Mouse (Mus musculus): ENCODE results near the gene Vmn1r5. TPM values are rescaled to one million over a fixed set of nuclear protein-coding genes. Genes with fewer than 3 reads are reported as not detected.

Gene Vmn1r5
- total RNA-seq (2014; rRNA removed; ENCODE audit: low replicate concordance) (not detected in 2 replicates), polyA plus RNA-seq (2015; fragmentation: Nextera tagmentation; extraction: Ambion mirVana) (not detected in 2 replicates)

GRCm38 (mm10) chr6:56969973-56970372, at the start of gene Vmn1r5:
Vmn1r5 (plus strand) TSS chr6:56970273.
- Histone ChIP-seq H3K4me1 (ENCODE audit: control insufficient read depth, insufficient read depth) (no peaks in the 10 kb centered on the region), H3K4me3 (ENCODE audit: low read depth, low read length) (no peak within 1 kb of the TSS), H3K36me3 (replicated peaks; ENCODE audit: control insufficient read depth, insufficient read depth, low read length) (no peaks in the 10 kb centered on the region), H3K9ac (replicated peaks; ENCODE audit: low read depth, low read length) (no peak within 1 kb of the TSS), H3K27me3 (ENCODE audit: control insufficient read depth, insufficient read depth, low read length) (no peaks in the 10 kb centered on the region), H3K9me3 (replicated peaks; ENCODE audit: control insufficient read depth, low read length) (no peaks in the 10 kb centered on the region), H3K27ac (ENCODE audit: low read depth) (no peak within 1 kb of the TSS), H3K4me2 (ENCODE audit: low read depth, low read length) (no peak within 1 kb of the TSS)
- ATAC-seq (ENCODE audit: insufficient read depth, low read depth), result no peak
- DNase-seq (ENCODE audit: low spot score), result no peak
- TF ChIP-seq CTCF (IDR thresholded peaks at IDR 0.05; ENCODE audit: low read depth), result no peak
- no peak for TF ChIP-seq EP300 (IDR thresholded peaks at IDR 0.05; ENCODE audit: low read depth)

- Histone ChIP-seq H3K27ac (ENCODE audit: low read depth) (peak overlapping the region; percentile 81), H3K4me1 (ENCODE audit: control insufficient read depth, insufficient read depth) (peaks cover 26% of the 10 kb centered on the region), H3K36me3 (replicated peaks; ENCODE audit: control insufficient read depth, insufficient read depth, low read length) (no peaks in the 10 kb centered on the region), H3K9ac (replicated peaks; ENCODE audit: low read depth, low read length) (peak overlapping the region; percentile 76), H3K4me2 (ENCODE audit: low read depth, low read length) (peak overlapping the region; percentile 66), H3K4me3 (ENCODE audit: low read depth, low read length) (peak overlapping the region; percentile 93), H3K9me3 (replicated peaks; ENCODE audit: control insufficient read depth, low read length) (no peaks in the 10 kb centered on the region), H3K27me3 (ENCODE audit: control insufficient read depth, insufficient read depth, low read length) (no peaks in the 10 kb centered on the region)
- DNase-seq (ENCODE audit: low spot score) (no peak), ATAC-seq (ENCODE audit: insufficient read depth, low read depth) (no peak)
- TF ChIP-seq EP300 (IDR thresholded peaks at IDR 0.05; ENCODE audit: low read depth), result no peak
- no peak for TF ChIP-seq CTCF (IDR thresholded peaks at IDR 0.05; ENCODE audit: low read depth)
- WGBS, result under 1% methylated on average over 25 of the region's 25 CpGs
Measured at GRCm38 (mm10) chr6:56923331-56923725, 46.7 kb upstream of the Vmn1r5 start.

GRCm38 (mm10) chr6:56923726-56924707, 46.1 kb upstream of the Vmn1r5 start, which contains the start of the genes Nt5c3 and Vmn1r4:
Nt5c3 (minus strand) TSS chr6:56923932.
Vmn1r4 (plus strand) TSS chr6:56924015.
- peak; percentile 98 for ATAC-seq (ENCODE audit: insufficient read depth, low read depth)
- WGBS, result 3% methylated on average over 64 of the region's 64 CpGs

GRCm38 (mm10) chr6:56931648-56932415, 38.2 kb upstream of the Vmn1r5 start:
- no peaks in the 10 kb centered on the region; the same call in 1 of the 2 replicates for H3K27me3 ChIP-seq (ENCODE audit: control insufficient read depth, insufficient read depth, low read length)
- no peak for ATAC-seq (ENCODE audit: insufficient read depth, low read depth)
- 64% methylated on average over 4 of the region's 4 CpGs for WGBS

More at GRCm38 (mm10) chr6:56923726-56924707, 46.1 kb upstream of the Vmn1r5 start, which contains the start of the genes Nt5c3 and Vmn1r4:
- peak; percentile 97 for DNase-seq (ENCODE audit: low spot score)
- Histone ChIP-seq H3K9me3 (replicated peaks; ENCODE audit: control insufficient read depth, low read length) (no peaks in the 10 kb centered on the region), H3K27ac (ENCODE audit: low read depth) (peak within 1 kb of the TSS; percentile 87), H3K9ac (replicated peaks; ENCODE audit: low read depth, low read length) (peak within 1 kb of the TSS; percentile 76), H3K36me3 (replicated peaks; ENCODE audit: control insufficient read depth, insufficient read depth, low read length) (no peaks in the 10 kb centered on the region), H3K4me1 (ENCODE audit: control insufficient read depth, insufficient read depth) (peaks cover 26% of the 10 kb centered on the region), H3K4me3 (ENCODE audit: low read depth, low read length) (peak within 1 kb of the TSS; percentile 93), H3K4me2 (ENCODE audit: low read depth, low read length) (peak within 1 kb of the TSS; percentile 66), H3K27me3 (ENCODE audit: control insufficient read depth, insufficient read depth, low read length) (no peaks in the 10 kb centered on the region)
- no peak for TF ChIP-seq CTCF (IDR thresholded peaks at IDR 0.05; ENCODE audit: low read depth)
- 0 out of 2 replicates have a peak, but pooled peaks have one; percentile 30 for TF ChIP-seq EP300 (IDR thresholded peaks at IDR 0.05; ENCODE audit: low read depth)

GRCm38 (mm10) chr6:56932464-56932863, 37.6 kb upstream of the Vmn1r5 start:
- H3K4me2 ChIP-seq (ENCODE audit: low read depth, low read length), result no peak overlapping the region
- H3K9ac ChIP-seq (replicated peaks; ENCODE audit: low read depth, low read length), result no peak overlapping the region
- no peaks in the 10 kb centered on the region for H3K9me3 ChIP-seq (replicated peaks; ENCODE audit: control insufficient read depth, low read length)
- ATAC-seq (ENCODE audit: insufficient read depth, low read depth), result no peak
- 53% methylated on average over 2 of the region's 2 CpGs for WGBS
- no peaks in the 10 kb centered on the region for H3K4me1 ChIP-seq (ENCODE audit: control insufficient read depth, insufficient read depth)
- no peaks in the 10 kb centered on the region for H3K36me3 ChIP-seq (replicated peaks; ENCODE audit: control insufficient read depth, insufficient read depth, low read length)
- no peak for DNase-seq (ENCODE audit: low spot score)
- H3K27me3 ChIP-seq (ENCODE audit: control insufficient read depth, insufficient read depth, low read length), result no peaks in the 10 kb centered on the region; the same call in 1 of the 2 replicates
- no peak overlapping the region for H3K4me3 ChIP-seq (ENCODE audit: low read depth, low read length)
- no peak overlapping the region for H3K27ac ChIP-seq (ENCODE audit: low read depth)
- TF ChIP-seq CTCF (IDR thresholded peaks at IDR 0.05; ENCODE audit: low read depth) (no peak), EP300 (IDR thresholded peaks at IDR 0.05; ENCODE audit: low read depth) (no peak)

More at GRCm38 (mm10) chr6:56931648-56932415, 38.2 kb upstream of the Vmn1r5 start:
- no peaks in the 10 kb centered on the region for H3K9me3 ChIP-seq (replicated peaks; ENCODE audit: control insufficient read depth, low read length)
- TF ChIP-seq CTCF (IDR thresholded peaks at IDR 0.05; ENCODE audit: low read depth) (no peak), EP300 (IDR thresholded peaks at IDR 0.05; ENCODE audit: low read depth) (no peak)
- DNase-seq (ENCODE audit: low spot score), result no peak
- H3K4me1 ChIP-seq (ENCODE audit: control insufficient read depth, insufficient read depth), result no peaks in the 10 kb centered on the region
- H3K9ac ChIP-seq (replicated peaks; ENCODE audit: low read depth, low read length), result no peak overlapping the region
- no peaks in the 10 kb centered on the region for H3K36me3 ChIP-seq (replicated peaks; ENCODE audit: control insufficient read depth, insufficient read depth, low read length)
- no peak overlapping the region for H3K4me3 ChIP-seq (ENCODE audit: low read depth, low read length)
- H3K27ac ChIP-seq (ENCODE audit: low read depth), result no peak overlapping the region
- H3K4me2 ChIP-seq (ENCODE audit: low read depth, low read length), result no peak overlapping the region

All from heart, postnatal 0 days (tissue).